Mouse (Mus musculus) liver (tissue): Measurements from ENCODE around the gene Adamts2.

Experiments
- DNase-seq: peaks from one replicate; pipeline ENCODE4 v3.0.0-alpha.2; 2020; ENCODE audit warnings: mixed read lengths

The Adamts2 gene

DNA sequence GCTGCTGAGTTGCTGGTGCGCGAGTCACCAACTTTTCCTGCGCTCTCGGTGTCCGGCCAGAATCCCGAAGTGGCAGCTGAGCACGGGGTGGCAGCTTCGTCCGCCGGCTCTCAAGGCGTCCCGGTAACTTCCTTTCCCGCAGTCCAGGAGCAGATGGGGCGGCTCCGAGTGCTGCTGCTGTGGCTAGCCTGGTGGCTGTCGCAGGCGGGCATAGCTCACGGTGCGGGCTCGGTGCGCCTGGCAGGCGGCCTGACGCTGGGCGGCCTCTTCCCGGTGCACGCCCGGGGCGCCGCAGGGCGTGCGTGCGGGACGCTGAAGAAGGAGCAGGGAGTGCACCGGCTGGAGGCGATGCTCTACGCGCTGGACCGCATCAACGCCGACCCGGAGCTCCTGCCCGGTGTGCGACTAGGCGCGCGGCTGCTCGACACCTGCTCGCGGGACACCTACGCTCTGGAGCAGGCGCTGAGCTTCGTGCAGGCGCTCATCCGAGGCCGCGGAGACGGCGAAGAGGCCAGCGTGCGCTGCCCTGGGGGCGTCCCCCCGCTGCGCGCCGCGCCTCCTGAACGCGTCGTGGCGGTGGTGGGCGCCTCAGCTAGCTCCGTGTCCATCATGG, 249.2 kb downstream of the Adamts2 start:
- no peak for DNase-seq
